Mouse (Mus musculus) erythroblast, adult 5-6 weeks (primary cell): ENCODE measurements around the gene Gm12169. TPM values are rescaled to one million over a fixed set of nuclear protein-coding genes. Genes with fewer than 3 reads are reported as not detected.

Experiments used
- total RNA-seq, 2 experiments: library from RNA; stranded (forward) in 1 of 2; stranded (reverse) in 1 of 2; fragments of 150-400 nt in 1 of 2; fragments of 200-764, 138-1000 nt in 1 of 2; gene quantifications; 2 replicates each; pipeline versions ENCODE4 v1.2.3 to v1.2.4; 2015 to 2017; ENCODE audit warnings: low replicate concordance in 2 of 2

Gm12169 gene
- total RNA-seq, 2 experiments from 2014 or later = not detected

Other genes with a start within 250 kb of the Gm12169 start
- gene Cyfip2, start 211.4 kb upstream of the Gm12169 start, total RNA-seq (2015; ENCODE audit: low replicate concordance) = 49.7 and 60.3 TPM in 2 replicates
- 19.9 and 22.9 TPM in 2 replicates for gene Cyfip2, start 211.4 kb upstream of the Gm12169 start, total RNA-seq (2017; ENCODE audit: low replicate concordance)
- not detected in 2 replicates for gene Itk, start 134.7 kb upstream of the Gm12169 start, total RNA-seq (2015; ENCODE audit: low replicate concordance)
- gene Itk, start 134.7 kb upstream of the Gm12169 start, total RNA-seq (2017; ENCODE audit: low replicate concordance) = 0.56 and 1.5 TPM in 2 replicates
- gene Fam71b, start 127.7 kb upstream of the Gm12169 start, total RNA-seq (2015; ENCODE audit: low replicate concordance) = not detected in 2 replicates
- not detected in 2 replicates for gene Fam71b, start 127.7 kb upstream of the Gm12169 start, total RNA-seq (2017; ENCODE audit: low replicate concordance)
- 62.1 and 110 TPM in 2 replicates for gene Med7, start 87.3 kb upstream of the Gm12169 start, total RNA-seq (2015; ENCODE audit: low replicate concordance)
- 35.3 and 40.0 TPM in 2 replicates for gene Med7, start 87.3 kb upstream of the Gm12169 start, total RNA-seq (2017; ENCODE audit: low replicate concordance)
- gene Havcr2, start 69.3 kb upstream of the Gm12169 start, total RNA-seq (2015; ENCODE audit: low replicate concordance) = 0.19 and 1.5 TPM in 2 replicates
- gene Havcr2, start 69.3 kb upstream of the Gm12169 start, total RNA-seq (2017; ENCODE audit: low replicate concordance) = 1.8 and 3.5 TPM in 2 replicates
- gene BC053393, start 47.3 kb downstream of the Gm12169 start, total RNA-seq (2015; ENCODE audit: low replicate concordance) = not detected in 2 replicates
- gene BC053393, start 47.3 kb downstream of the Gm12169 start, total RNA-seq (2017; ENCODE audit: low replicate concordance) = not detected in 2 replicates
- gene Dppa1, start 105.0 kb downstream of the Gm12169 start, total RNA-seq (2015; ENCODE audit: low replicate concordance) = not detected in 2 replicates
- gene Dppa1, start 105.0 kb downstream of the Gm12169 start, total RNA-seq (2017; ENCODE audit: low replicate concordance) = not detected in 2 replicates
- not detected in 2 replicates for gene Timd2, start 182.8 kb downstream of the Gm12169 start, total RNA-seq (2015; ENCODE audit: low replicate concordance)
- not detected in 2 replicates for gene Timd2, start 182.8 kb downstream of the Gm12169 start, total RNA-seq (2017; ENCODE audit: low replicate concordance)
- gene Havcr1, start 210.9 kb downstream of the Gm12169 start, total RNA-seq (2015; ENCODE audit: low replicate concordance) = not detected in 2 replicates
- 0.26 TPM in 1 of 2 replicates, not detected in the other for gene Havcr1, start 210.9 kb downstream of the Gm12169 start, total RNA-seq (2017; ENCODE audit: low replicate concordance)